Mouse (Mus musculus): ENCODE measurements at regions not wholly inside any gene's neighbourhood (a gene's known extent, or its start where the extent isn't known, plus 50 kb on each side); places are given as distances from the start of the nearest gene placed in this dataset.

- Histone ChIP-seq H3K27me3 (ENCODE audit: control insufficient read depth, insufficient read depth, low read length) (no peaks in the 10 kb centered on the region), H3K4me1 (ENCODE audit: control insufficient read depth, insufficient read depth, low read length) (no peaks in the 10 kb centered on the region), H3K79me2 (ENCODE audit: control insufficient read depth, insufficient read depth, low read length) (no peaks in the 10 kb centered on the region), H3K36me3 (ENCODE audit: control insufficient read depth, insufficient read depth, low read length) (no peaks in the 10 kb centered on the region), H3K4me3 (ENCODE audit: insufficient read depth, low read depth, low read length) (no peak overlapping the region), H3K9ac (ENCODE audit: low read depth, low read length) (no peak overlapping the region), H3K27ac (replicated peaks; ENCODE audit: insufficient read depth, low read depth, low read length) (no peak overlapping the region)
- no peak for DNase-seq (ENCODE audit: extremely low read depth, low read depth, low spot score)
- no peak for TF ChIP-seq CTCF (IDR thresholded peaks at IDR 0.05; ENCODE audit: low read depth, low read length)
- WGBS, result 76% methylated on average over 4 of the region's 4 CpGs
These were observed 774.2 kb upstream of the Klhl1 start for GRCm38 (mm10) chr14:97293109-97293508.

- TF ChIP-seq POLR2A (IDR thresholded peaks at IDR 0.05; ENCODE audit: extremely low read depth, insufficient read depth, low read length) (no peak), CTCF (IDR thresholded peaks at IDR 0.05; ENCODE audit: low read depth, low read length) (no peak)
- Histone ChIP-seq H3K36me3 (ENCODE audit: control insufficient read depth, insufficient read depth, low read length) (no peaks in the 10 kb centered on the region), H3K4me1 (ENCODE audit: control insufficient read depth, insufficient read depth, low read length) (no peaks in the 10 kb centered on the region), H3K27me3 (ENCODE audit: control insufficient read depth, insufficient read depth, low read length) (no peaks in the 10 kb centered on the region), H3K9ac (ENCODE audit: low read depth, low read length) (no peak overlapping the region), H3K27ac (replicated peaks; ENCODE audit: insufficient read depth, low read depth, low read length) (no peak overlapping the region), H3K4me3 (ENCODE audit: insufficient read depth, low read depth, low read length) (no peak overlapping the region), H3K79me2 (ENCODE audit: control insufficient read depth, insufficient read depth, low read length) (no peaks in the 10 kb centered on the region)
- no peak for DNase-seq (ENCODE audit: extremely low read depth, low read depth, low spot score)
These were observed 768.5 kb upstream of the Klhl1 start for GRCm38 (mm10) chr14:97287447-97287846.

GRCm38 (mm10) chr14:97258461-97258860, 739.6 kb upstream of the Klhl1 start:
- 47% methylated on average over 3 of the region's 3 CpGs for WGBS
- Histone ChIP-seq H3K4me1 (ENCODE audit: control insufficient read depth, insufficient read depth, low read length) (no peaks in the 10 kb centered on the region), H3K36me3 (ENCODE audit: control insufficient read depth, insufficient read depth, low read length) (no peaks in the 10 kb centered on the region), H3K27ac (replicated peaks; ENCODE audit: insufficient read depth, low read depth, low read length) (no peak overlapping the region), H3K27me3 (ENCODE audit: control insufficient read depth, insufficient read depth, low read length) (no peaks in the 10 kb centered on the region), H3K9ac (ENCODE audit: low read depth, low read length) (no peak overlapping the region), H3K4me3 (ENCODE audit: insufficient read depth, low read depth, low read length) (no peak overlapping the region), H3K79me2 (ENCODE audit: control insufficient read depth, insufficient read depth, low read length) (no peaks in the 10 kb centered on the region)
- no peak for DNase-seq (ENCODE audit: extremely low read depth, low read depth, low spot score)
- no peak for TF ChIP-seq POLR2A (IDR thresholded peaks at IDR 0.05; ENCODE audit: extremely low read depth, insufficient read depth, low read length)
